Mouse (Mus musculus) spleen, adult 2 months (tissue): ENCODE measurements at regions not wholly inside any gene's neighbourhood (a gene's known extent, or its start where the extent isn't known, plus 50 kb on each side); places are given as distances from the start of the nearest gene placed in this dataset.

ENCODE experiments used
- CTCF ChIP-seq: fragments of 200-500 bp; IDR thresholded peaks from 2 replicates; pipeline ENCODE4 v1.5.1; 2011; ENCODE audit warnings: mild to moderate bottlenecking, inconsistent platforms; ENCODE audit not compliant: insufficient read depth, insufficient read length, insufficient replicate concordance; ENCODE audit errors: extremely low read depth
- POLR2A ChIP-seq: fragments of 200-500 bp; IDR thresholded peaks from 2 replicates; pipeline ENCODE4 v1.6.1; 2011; ENCODE audit warnings: low read depth, low read length, inconsistent platforms

GRCm38 (mm10) chr5:35168853-35169252 is 63.3 kb upstream of the Lrpap1 start:
- TF ChIP-seq CTCF (no peak), POLR2A (no peak)
